Mouse (Mus musculus) 416B (cell line): ENCODE data around the gene Nbea.

Experiments
- DNase-seq: peaks from one replicate; pipeline ENCODE4 v3.0.0; 2011; ENCODE audit warnings: low read depth

Gene Nbea

GRCm38 (mm10) chr3:56183159-56184133 is at the start of gene Nbea:
Gene Nbea, minus strand, starts transcription at chr3:56183701.
- peak; percentile 27 for DNase-seq

- peak; percentile 50 for DNase-seq
Observed at GRCm38 (mm10) chr3:56229283-56229682, 45.8 kb upstream of the Nbea start.

DNA sequence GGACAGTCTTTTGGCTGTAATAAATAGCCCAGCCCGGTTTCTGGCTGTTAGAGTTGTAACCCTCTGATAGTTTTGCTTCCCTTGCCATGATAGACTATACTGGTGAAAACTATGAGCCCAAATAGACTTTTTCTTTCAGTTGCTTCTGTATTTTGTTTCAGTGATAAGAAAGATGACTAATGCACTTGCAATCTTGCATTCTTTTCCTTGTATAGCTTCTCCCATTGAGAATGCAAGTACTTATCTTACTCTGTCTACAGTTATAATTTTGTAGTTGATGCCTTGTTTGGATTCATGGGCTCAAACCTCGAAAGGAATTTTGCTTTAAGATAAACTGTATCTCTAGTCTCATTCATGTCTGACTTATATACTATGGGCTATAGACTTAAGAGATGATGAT is 32.5 kb upstream of the Nbea start:
- no peak for DNase-seq

DNA sequence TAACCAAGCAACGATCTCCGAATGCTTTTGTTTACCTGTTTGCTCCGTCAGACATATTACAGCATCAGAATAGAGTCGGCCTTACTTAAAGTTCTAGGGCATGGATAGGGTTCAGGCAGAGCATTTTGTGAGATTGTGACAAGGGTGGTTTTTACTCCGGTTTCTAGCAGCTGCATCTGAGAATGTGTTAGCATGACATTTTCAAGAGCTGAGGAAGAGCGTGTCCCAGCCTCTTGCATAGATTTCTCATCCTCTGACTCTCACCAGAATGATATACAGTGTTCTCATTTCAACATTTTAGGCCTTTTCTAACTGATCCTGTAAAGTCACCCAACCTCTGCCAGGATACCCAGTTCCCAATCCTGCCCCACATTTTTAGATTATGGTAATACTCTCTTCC is 20.5 kb upstream of the Nbea start:
- no peak for DNase-seq

DNA sequence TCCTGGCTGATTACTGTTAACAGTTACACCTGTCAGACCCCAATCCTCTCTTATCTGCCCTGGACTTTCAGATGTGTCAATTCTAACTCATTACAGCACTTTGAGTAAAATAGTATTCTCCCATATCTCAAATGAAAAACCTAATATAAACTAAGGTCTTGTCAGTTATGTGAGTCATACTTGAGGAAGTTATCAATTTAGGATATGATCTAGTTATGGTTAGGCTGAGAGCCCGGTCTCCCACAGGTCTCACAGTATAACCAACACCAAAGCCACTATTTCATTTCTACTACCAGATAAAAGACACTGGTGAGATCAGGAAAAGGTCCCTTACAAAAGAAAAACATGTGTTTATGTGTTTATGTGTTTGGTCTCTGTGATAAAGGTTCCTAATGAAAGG is 4.7 kb upstream of the Nbea start:
- DNase-seq = peak; percentile 62

DNA sequence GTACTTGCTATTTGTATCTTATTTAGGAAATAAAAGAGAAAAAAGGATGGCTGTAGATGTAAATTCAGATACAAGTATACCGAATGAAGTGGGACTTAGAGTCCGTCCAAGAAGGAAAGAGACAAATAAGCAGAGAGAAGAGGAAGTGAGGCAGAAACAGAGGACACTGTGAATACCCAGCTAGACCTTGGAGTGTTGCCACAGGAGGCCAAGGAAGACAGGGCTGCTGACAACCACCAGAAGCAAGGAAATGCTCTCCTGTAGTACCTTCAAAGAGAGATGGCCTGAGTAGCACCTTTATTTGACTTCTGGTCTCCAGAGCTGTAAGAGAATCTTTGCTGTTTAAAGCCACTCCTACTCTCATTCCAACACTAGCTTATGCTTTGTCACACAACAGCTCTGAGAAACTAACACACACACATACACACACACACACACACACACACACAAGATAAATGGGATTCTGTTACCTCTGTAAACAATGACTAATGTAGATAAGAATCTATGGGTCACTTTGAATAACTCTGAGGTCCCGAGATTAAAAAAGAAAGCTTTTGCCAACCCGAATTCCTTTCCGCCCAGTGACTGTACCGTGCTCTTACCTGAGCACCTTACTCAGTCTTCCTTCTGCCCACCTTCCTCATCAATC is 3.8 kb upstream of the Nbea start:
- DNase-seq = peak; percentile 45

DNA sequence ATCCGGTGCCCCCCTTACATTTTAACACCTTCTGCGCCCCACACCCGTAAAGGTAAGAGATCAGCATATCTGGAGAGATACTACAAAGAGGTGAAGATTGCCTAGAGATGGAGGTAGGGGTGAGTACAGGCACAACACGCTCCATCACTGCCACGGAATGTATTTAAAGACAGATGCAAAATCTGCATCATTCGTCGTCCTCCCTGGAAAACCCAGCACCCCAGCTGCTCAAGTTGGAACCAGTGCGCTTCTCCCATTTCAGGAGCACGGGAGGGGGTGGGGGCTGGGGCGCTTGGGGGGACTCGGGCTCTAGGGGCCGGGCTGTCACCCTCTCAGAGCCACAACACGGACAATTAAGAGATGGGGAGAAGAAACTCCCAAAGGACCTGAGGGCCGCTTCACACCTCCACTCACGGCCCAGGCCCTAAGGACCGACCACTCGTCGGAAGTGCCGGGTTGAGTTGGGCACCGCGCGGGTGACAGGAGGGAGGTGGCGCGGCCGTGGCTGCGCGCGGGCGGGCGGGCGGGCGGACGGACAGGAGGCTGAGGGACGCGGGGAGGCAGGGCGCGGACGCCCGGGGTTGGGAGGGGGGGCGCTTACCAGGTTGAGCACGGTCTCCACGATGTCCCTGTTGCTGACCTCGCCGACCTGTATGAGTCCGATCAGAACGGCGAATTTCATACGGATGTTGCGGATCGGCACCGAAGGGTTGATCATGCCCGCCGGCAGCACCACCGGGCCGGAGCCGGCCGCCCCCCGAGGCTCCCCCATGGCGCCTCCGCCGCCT is 936 bp downstream of the Nbea start:
- DNase-seq = no peak

DNA sequence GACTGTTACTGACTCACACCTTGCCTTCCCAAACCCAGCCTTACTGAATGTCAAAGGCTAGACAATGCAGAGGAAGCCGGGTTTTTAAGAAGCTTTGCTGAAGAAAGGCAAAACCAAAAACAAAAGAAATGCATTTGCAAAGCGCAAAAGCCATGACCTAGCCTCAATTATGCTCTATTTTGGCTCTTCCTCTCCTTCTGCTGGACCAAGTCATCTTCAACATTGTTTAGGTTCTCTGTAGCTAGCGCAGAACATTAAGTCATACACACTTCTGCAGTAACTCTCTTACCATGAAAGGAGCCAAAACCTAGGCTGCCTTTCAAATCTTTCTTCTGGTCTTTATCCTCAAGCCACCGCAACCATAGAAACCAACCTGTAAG is 1.5 kb downstream of the Nbea start:
- DNase-seq = peak; percentile 29

DNA sequence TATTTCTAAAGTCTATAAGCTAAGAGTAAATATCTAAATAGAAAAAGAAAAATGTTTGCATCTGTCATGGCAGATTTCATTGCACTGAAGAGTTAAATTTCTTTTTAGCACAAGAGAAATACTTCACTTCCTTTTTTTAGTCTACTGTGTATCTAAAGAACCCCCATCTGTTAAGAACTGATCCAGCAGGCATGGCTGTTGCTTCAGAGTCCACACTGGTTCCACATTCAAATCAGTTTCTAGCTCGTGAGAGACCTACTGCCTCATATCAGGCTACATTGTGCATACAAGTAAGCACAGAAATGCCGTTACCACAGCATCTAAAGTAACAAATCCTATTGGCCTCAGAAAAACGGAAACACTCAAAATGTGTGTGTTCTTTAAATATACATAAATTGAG is 2.5 kb downstream of the Nbea start:
- DNase-seq = peak; percentile 36

DNA sequence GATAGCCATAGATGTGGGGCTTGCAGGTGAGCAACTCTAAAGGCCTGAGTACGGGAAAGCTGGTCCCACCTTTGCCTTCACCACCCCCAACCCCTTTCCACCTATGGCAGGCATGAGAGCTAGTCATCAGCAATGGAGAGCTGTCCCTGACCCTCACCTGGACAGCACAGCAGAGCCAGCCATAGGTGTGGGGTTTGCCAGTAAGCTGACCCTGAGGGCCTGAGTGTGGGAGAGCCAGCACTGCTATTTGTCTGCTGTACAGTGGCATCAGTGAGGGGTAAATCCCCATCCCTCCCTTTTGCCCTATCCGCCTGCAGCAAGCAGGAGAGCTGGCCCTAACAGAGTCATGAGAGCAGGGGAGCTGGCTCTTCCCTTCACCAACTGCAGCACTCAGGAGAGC is 25.6 kb downstream of the Nbea start:
- DNase-seq = no peak

GRCm38 (mm10) chr3:56126674-56127073 is 56.8 kb downstream of the Nbea start:
- peak; percentile 58 for DNase-seq

DNA sequence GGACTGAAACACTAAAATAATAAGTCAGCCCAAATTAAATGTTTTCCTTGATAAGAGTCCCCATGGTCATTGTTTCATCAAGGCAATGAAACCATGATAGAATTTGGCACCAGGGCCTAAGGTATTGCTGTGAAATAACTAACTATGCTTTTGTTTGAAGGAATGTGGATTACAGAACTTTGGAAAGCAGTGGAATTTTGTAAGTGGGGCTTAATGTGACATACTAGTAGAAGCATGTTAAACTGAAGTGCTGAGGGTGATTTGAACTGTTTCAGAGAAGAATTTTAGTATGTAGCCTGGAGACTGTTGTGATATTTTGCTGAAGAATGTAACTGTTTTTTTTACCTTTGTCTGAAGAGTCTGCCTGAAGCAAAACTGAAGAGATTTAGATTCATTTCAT is 66.9 kb downstream of the Nbea start:
- DNase-seq = no peak

DNA sequence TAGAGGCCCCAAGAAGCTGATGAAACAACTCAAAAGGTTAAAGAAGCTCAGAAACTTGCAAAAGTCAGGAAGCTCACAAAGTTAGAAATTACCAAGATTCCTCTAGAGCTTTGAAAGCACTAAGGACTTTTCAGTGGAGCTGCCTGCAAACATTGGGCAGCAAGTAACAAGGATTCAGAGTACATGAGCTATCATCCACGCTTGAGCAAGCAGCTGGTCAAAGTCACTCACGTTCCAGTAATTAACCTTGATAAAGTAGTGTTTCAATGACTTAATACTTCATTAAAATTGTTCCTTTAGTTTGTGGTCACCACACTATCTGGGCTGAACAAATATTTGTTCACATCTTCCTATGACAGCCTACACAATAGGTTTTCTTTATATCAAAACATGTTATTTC is 75.4 kb downstream of the Nbea start:
- DNase-seq = no peak

DNA sequence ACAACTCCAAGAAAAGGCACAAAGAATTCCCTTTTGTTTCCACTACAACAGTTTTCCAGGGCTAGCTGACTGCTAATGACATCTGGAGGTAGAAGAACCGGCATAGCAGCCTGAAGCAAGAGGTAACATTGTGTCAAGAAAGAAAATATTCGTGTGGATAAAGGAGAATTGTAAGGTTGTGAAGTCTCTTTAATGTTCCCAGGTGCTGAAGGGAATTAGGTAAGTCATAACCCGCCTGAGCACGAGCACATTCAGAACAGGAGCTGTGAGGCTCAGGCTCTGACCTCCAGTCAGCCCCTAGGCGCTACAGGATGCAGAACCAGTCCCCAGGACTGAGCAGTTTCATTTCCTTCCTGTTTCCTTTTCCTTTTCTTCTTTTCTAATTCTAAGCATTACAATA is 86.4 kb downstream of the Nbea start:
- peak; percentile 8 for DNase-seq

DNA sequence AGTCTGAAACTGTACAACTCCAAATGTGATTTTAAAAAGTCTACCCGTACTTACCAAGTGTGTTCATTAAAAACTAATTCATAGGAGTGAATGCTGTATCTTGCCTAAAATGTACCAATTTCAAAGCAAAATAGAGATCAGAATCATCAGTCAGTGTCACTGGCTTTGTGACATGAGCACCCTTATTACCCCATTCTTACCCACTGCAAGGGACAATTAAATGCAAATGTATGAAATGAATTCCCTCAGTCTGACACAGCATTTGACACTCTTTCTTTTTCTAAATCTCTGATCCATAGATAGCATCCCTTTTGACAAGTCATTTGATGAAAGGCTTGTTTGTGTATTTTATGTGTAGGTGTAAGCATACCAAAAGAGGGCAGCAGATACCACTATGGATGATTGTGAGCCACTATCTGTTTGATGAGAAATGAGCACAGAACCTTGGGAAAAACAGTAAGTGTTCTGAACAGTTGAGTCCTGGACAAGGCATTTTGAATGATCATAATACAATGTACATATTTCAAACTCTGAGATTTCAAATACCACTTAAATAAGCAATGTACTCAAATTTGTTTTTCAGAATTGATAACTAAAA is 104.4 kb downstream of the Nbea start:
- DNase-seq = peak; percentile 51

GRCm38 (mm10) chr3:56067849-56068248 is 115.7 kb downstream of the Nbea start:
- no peak for DNase-seq

GRCm38 (mm10) chr3:56066360-56067040 is 117.0 kb downstream of the Nbea start:
- DNase-seq = peak; percentile 66

DNA sequence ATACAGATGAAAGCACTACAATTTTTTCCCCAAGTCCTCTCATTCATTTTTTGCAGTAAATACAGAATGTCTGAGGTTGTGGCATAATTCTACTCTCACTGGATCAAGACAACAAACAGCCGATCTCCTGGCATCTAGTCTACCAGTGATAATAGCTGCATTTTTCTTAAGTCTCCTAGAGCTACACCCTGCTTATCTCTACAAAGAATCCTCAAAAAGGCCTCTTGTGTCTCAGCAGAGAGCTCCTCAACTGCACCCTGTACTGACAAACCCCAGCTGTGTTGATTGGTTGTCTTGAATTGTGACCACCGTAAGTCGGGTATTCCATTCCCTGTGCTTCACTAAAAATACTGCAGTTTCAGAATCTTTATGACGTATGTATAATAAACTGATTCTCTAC is 118.3 kb downstream of the Nbea start:
- DNase-seq = no peak

DNA sequence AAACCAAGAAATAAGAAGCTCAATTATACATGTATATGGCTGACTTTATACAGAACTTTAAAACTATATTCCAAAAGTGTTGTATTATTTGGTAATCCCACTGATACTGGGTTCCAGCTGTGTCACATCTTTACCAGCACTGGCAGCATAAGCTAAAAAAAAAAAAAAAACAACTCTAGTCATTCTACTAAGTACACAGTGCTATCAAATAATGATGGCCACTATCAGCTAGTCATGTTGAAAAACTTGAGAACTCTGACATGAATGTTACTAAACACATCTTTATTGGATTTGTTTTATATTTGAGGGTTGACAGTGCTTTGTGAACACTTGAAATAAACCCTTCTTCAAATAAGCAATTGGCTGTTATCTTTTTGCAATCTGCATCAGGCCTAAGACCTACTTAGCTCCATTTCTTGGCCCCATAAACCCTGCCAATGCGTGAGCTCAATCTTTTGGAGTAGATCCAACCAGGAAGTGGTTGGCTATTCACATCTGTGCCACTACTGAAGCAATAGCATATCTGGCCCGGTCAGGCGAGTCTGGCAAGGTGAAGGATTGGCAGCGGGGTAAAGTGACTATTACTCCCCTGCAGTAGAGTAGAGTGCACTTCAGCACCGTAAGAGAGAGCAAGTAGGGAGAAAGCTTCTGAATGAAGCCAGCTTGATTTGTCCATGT is 137.7 kb downstream of the Nbea start:
- DNase-seq = peak; percentile 85

GRCm38 (mm10) chr3:56043091-56043490 is 140.4 kb downstream of the Nbea start:
- no peak for DNase-seq

GRCm38 (mm10) chr3:56039494-56039893 is 144.0 kb downstream of the Nbea start:
- peak; percentile 45 for DNase-seq
